ENCODE assay signal across 12 mouse cellular contexts in the genomic region with DNA sequence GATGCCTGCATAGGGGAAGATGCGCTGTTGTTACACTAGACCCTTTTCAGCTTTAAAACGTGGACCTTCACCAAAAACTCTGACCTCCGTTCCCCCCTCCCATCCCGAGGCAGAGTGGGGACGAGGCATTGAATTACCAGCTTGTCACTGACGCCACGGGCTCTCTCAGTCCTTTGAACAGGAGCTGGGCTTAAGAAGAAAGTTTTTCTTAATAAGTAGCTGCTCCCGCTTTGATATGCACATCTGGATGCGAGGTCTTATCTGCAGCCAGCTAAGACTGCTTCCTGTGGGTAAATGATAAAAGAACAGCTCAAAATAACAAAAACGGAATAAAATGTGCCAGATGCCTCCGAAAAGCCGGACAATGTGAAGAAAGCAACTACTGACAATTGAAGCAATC.
DNase-seq lines count a peak whose midpoint lies in the region; ATAC-seq lines count a peak whose summit lies in the region.
"Had no signal": no experiment of that assay in that cellular context is flagged by ENCODE, and none has a peak within 500 bp of the region (broad histone marks: within the 10 kb centered on the region; RNA-seq: fewer than 3 reads in every experiment).

No protein-coding gene starts in this region.

- H3K4me1 ChIP-seq in hindbrain, embryonic 10.5 days (replicated peaks), result peaks cover 60% of the 10 kb centered on the region
- H3K4me1 ChIP-seq in hindbrain, embryonic 16.5 days (ENCODE audit: control insufficient read depth, insufficient read depth, low read depth, low read length), result peaks cover 3% of the 10 kb centered on the region
- peaks cover 30% of the 10 kb centered on the region for H3K4me1 ChIP-seq in limb, embryonic 13.5 days

- DNase-seq in hindbrain, embryonic 10.5 days (ENCODE audit: low spot score), result peak; percentile 71
- peak; percentile 82 for DNase-seq in embryo, embryonic 10.5 days (ENCODE audit: low spot score)
- DNase-seq in retina, embryonic 14.5 days (ENCODE audit: low spot score), result peak; percentile 36
- DNase-seq in left cerebral cortex, adult 11 months (ENCODE audit: low spot score), result no peak
- no peak for DNase-seq in T-cell, adult 2 months (ENCODE audit: low spot score)
- no peak for DNase-seq in adrenal gland, postnatal 36 days
- DNase-seq: cerebellum, postnatal 10 days had no signal

- no peaks in the 10 kb centered on the region for H3K36me3 ChIP-seq in hindbrain, embryonic 10.5 days
- H3K36me3 ChIP-seq in hindbrain, embryonic 16.5 days (ENCODE audit: control insufficient read depth, insufficient read depth, low read length), result no peaks in the 10 kb centered on the region
- no peaks in the 10 kb centered on the region for H3K36me3 ChIP-seq in limb, embryonic 13.5 days

- ATAC-seq in hindbrain, embryonic 16.5 days, result no peak
- no peak for ATAC-seq in limb, embryonic 13.5 days (ENCODE audit: low FRiP score, low read depth)
- ATAC-seq: inflammation-experienced regulatory T-cells, adult 6 months had no signal

- no peak overlapping the region for H3K9ac ChIP-seq in hindbrain, embryonic 16.5 days (ENCODE audit: low read depth, low read length)
- H3K9ac ChIP-seq in limb, embryonic 13.5 days, result no peak overlapping the region

- peak overlapping the region; percentile 90 for H3K27ac ChIP-seq in hindbrain, embryonic 10.5 days
- no peak overlapping the region for H3K27ac ChIP-seq in hindbrain, embryonic 16.5 days (ENCODE audit: low read depth, low read length)
- H3K27ac ChIP-seq in limb, embryonic 13.5 days, result no peak overlapping the region
- H3K27ac ChIP-seq: left cerebral cortex, adult 2 months; macrophage had no signal

- peak overlapping the region; percentile 48 for H3K4me3 ChIP-seq in hindbrain, embryonic 10.5 days
- no peak overlapping the region for H3K4me3 ChIP-seq in hindbrain, embryonic 16.5 days (ENCODE audit: low read length)
- H3K4me3 ChIP-seq in limb, embryonic 13.5 days, result no peak overlapping the region
- H3K4me3 ChIP-seq: left cerebral cortex, adult 2 months had no signal

- WGBS in hindbrain, embryonic 10.5 days, result 1% methylated on average over 12 of the region's 12 CpGs
- 8% methylated on average over 12 of the region's 12 CpGs for WGBS in hindbrain, embryonic 16.5 days
- WGBS in limb, embryonic 13.5 days, result 9% methylated on average over 12 of the region's 12 CpGs

- no peak overlapping the region for H3K4me2 ChIP-seq in hindbrain, embryonic 16.5 days (ENCODE audit: low read length)
- peak overlapping the region; percentile 22 for H3K4me2 ChIP-seq in limb, embryonic 13.5 days (replicated peaks)

- H3K9me3 ChIP-seq in hindbrain, embryonic 10.5 days, result no peaks in the 10 kb centered on the region
- no peaks in the 10 kb centered on the region for H3K9me3 ChIP-seq in hindbrain, embryonic 16.5 days (ENCODE audit: control insufficient read depth, low read length)
- no peaks in the 10 kb centered on the region for H3K9me3 ChIP-seq in limb, embryonic 13.5 days

- H3K27me3 ChIP-seq in hindbrain, embryonic 10.5 days (ENCODE audit: insufficient read depth, poor library complexity, severe bottlenecking), result peaks cover 29% of the 10 kb centered on the region
- H3K27me3 ChIP-seq in hindbrain, embryonic 16.5 days (replicated peaks; ENCODE audit: control insufficient read depth, insufficient read depth, low read length), result peaks cover 7% of the 10 kb centered on the region
- H3K27me3 ChIP-seq in limb, embryonic 13.5 days, result peaks cover 64% of the 10 kb centered on the region

Comparison
In these comparisons a context has a peak if more than half of its experiments do, and no peak if none do; other contexts are left out.
1. DNase-seq: peak in hindbrain, embryonic 10.5 days (single experiment), embryo, embryonic 10.5 days (single experiment) and retina, embryonic 14.5 days (single experiment); none in left cerebral cortex, adult 11 months (single experiment), T-cell, adult 2 months (single experiment) and adrenal gland, postnatal 36 days (0 of 2).